Mouse (Mus musculus) midbrain, embryonic 15.5 days (tissue): ENCODE results near the gene Zp3. TPM values are rescaled to one million over a fixed set of nuclear protein-coding genes. Genes with fewer than 3 reads are reported as not detected.

Experiments
- polyA plus RNA-seq: library from polyadenylated mRNA; unstranded; fragments of >200 nt; fragmentation: Nextera tagmentation; extraction: Ambion mirVana; gene quantifications from 2 replicates; pipeline ENCODE4 v1.2.1, GENCODE M21; 2015

Zp3 gene
- polyA plus RNA-seq, 1 experiment from 2014 or later: 0.21 TPM

Other genes starting within 250 kb of the Zp3 start
- 82.4 and 85.5 TPM in 2 replicates for gene Tmem120a, start 235.7 kb upstream of the Zp3 start, polyA plus RNA-seq
- gene Styxl1, start 201.7 kb upstream of the Zp3 start, polyA plus RNA-seq: 0.50 TPM in 1 of 2 replicates, not detected in the other
- gene Mdh2, start 201.6 kb upstream of the Zp3 start, polyA plus RNA-seq: 581 and 587 TPM in 2 replicates
- 98.9 and 111 TPM in 2 replicates for gene Srrm3, start 173.2 kb upstream of the Zp3 start, polyA plus RNA-seq
- 13.4 and 13.9 TPM in 2 replicates for gene Hspb1, start 92.2 kb upstream of the Zp3 start, polyA plus RNA-seq
- 845 and 866 TPM in 2 replicates for gene Ywhag, start 45.5 kb upstream of the Zp3 start, polyA plus RNA-seq
- 1.4 and 2.2 TPM in 2 replicates for gene Ssc4d, start 5.6 kb upstream of the Zp3 start, polyA plus RNA-seq
- gene Dtx2, start 14.7 kb downstream of the Zp3 start, polyA plus RNA-seq: 26.8 and 27.5 TPM in 2 replicates
- gene Upk3b, start 58.4 kb downstream of the Zp3 start, polyA plus RNA-seq: not detected in 2 replicates
- gene Upk3bl, start 74.4 kb downstream of the Zp3 start, polyA plus RNA-seq: not detected in 2 replicates
- gene Rasa4, start 103.8 kb downstream of the Zp3 start, polyA plus RNA-seq: 22.0 and 22.8 TPM in 2 replicates
- 196 and 200 TPM in 2 replicates for gene Polr2j, start 136.5 kb downstream of the Zp3 start, polyA plus RNA-seq
- 28.6 and 30.7 TPM in 2 replicates for gene Lrwd1, start 156.0 kb downstream of the Zp3 start, polyA plus RNA-seq
- gene Alkbh4, start 156.0 kb downstream of the Zp3 start, polyA plus RNA-seq: 22.3 and 22.8 TPM in 2 replicates
- 52.0 and 53.2 TPM in 2 replicates for gene Orai2, start 190.6 kb downstream of the Zp3 start, polyA plus RNA-seq
- 54.8 and 55.6 TPM in 2 replicates for gene Prkrip1, start 218.9 kb downstream of the Zp3 start, polyA plus RNA-seq